Mouse (Mus musculus) ES-E14 (cell line): ENCODE results near the gene Rnf149. TPM values are rescaled to one million over a fixed set of nuclear protein-coding genes. Genes with fewer than 3 reads are reported as not detected.
"Not testable (repeated sequence)": the region's sequence is repeated elsewhere in the genome, so short reads cannot be mapped to it uniquely, and the experiment has no call there.

Experiments
- DNase-seq: peaks from one replicate; pipeline ENCODE4 v3.0.0-alpha.2; 2013; ENCODE audit warnings: low read depth, low spot score
- H3K27ac ChIP-seq: 2 replicates; pipeline ENCODE4 v1.5.1; 2012; ENCODE audit warnings: low read depth, mild to moderate bottlenecking, low read length, moderate library complexity, mixed read lengths; ENCODE audit not compliant: poor library complexity, insufficient read depth, severe bottlenecking
- H3K36me3 ChIP-seq: 2 replicates; pipeline ENCODE4 v1.6.1; 2012; ENCODE audit warnings: mild to moderate bottlenecking, low read length, moderate library complexity, mixed read lengths; ENCODE audit not compliant: control insufficient read depth, poor library complexity, insufficient read depth, severe bottlenecking
- H3K4me1 ChIP-seq, 2 experiments: fragments of 150-350 bp in 1 of 2; sonication (generic) in 1 of 2; 2 replicates each; pipeline ENCODE4 v1.6.1; 2012; ENCODE audit warnings: low read length in 2 of 2, mild to moderate bottlenecking in 1 of 2, mixed read lengths in 1 of 2; ENCODE audit not compliant: control insufficient read depth in 2 of 2, insufficient read depth in 2 of 2, poor library complexity in 1 of 2
- H3K4me3 ChIP-seq, 2 experiments: fragments of 150-350 bp in 1 of 2; sonication (generic) in 1 of 2; 2 replicates each; pipeline ENCODE4 v1.5.1; 2012; ENCODE audit warnings: low read length in 2 of 2, low read depth in 1 of 2, mild to moderate bottlenecking in 1 of 2, mixed read lengths in 1 of 2; ENCODE audit not compliant: insufficient read depth in 1 of 2, poor library complexity in 1 of 2, severe bottlenecking in 1 of 2
- H3K9ac ChIP-seq: 2 replicates; pipeline ENCODE4 v1.6.1; 2012; ENCODE audit warnings: low read depth, mild to moderate bottlenecking, low read length, mixed read lengths; ENCODE audit not compliant: poor library complexity, insufficient read depth, severe bottlenecking
- H3K9me3 ChIP-seq: fragments of 150-350 bp; sonication (generic); 2 replicates; pipeline ENCODE4 v1.6.1; 2012; ENCODE audit warnings: low read depth, mild to moderate bottlenecking, low read length; ENCODE audit not compliant: control insufficient read depth, insufficient read depth
- CHD2 ChIP-seq: IDR thresholded peaks from 2 replicates; pipeline ENCODE4 v1.6.1; 2014; ENCODE audit warnings: mild to moderate bottlenecking, low read depth, low read length, inconsistent platforms
- HCFC1 ChIP-seq: IDR thresholded peaks from 2 replicates; pipeline ENCODE4 v1.6.1; 2012; ENCODE audit warnings: low read length, inconsistent platforms, borderline replicate concordance; ENCODE audit not compliant: insufficient read depth
- MAFK ChIP-seq: IDR thresholded peaks from 2 replicates; pipeline ENCODE4 v1.6.1; 2014; ENCODE audit warnings: mild to moderate bottlenecking, low read depth, low read length, inconsistent platforms; ENCODE audit not compliant: insufficient read depth
- ZC3H11A ChIP-seq: IDR thresholded peaks from 2 replicates; pipeline ENCODE4 v1.6.1; 2012; ENCODE audit warnings: low read depth, mild to moderate bottlenecking, inconsistent platforms, low read length, borderline replicate concordance
- ZNF384 ChIP-seq: IDR thresholded peaks from 2 replicates; pipeline ENCODE4 v1.6.1; 2012; ENCODE audit warnings: low read depth, low read length, inconsistent platforms
- in situ Hi-C, 2 experiments: fragments of 600-800 bp; cut with MboI; formaldehyde crosslinking; loops; one replicate each; pipeline ENCODE4 v1.15.1; 2025; ENCODE audit warnings: low sequenced_read_pairs in 2 of 2, inconsistent platforms in 1 of 2; ENCODE audit not compliant: unreplicated experiment in 2 of 2
- total RNA-seq: library from RNA; depleted of rRNA; stranded (reverse); fragments of 300-350 nt; gene quantifications from 2 replicates; pipeline ENCODE4 v1.2.3, GENCODE M21; 2012

Gene Rnf149
- total RNA-seq, 1 experiment = 61.7 TPM

DNA sequence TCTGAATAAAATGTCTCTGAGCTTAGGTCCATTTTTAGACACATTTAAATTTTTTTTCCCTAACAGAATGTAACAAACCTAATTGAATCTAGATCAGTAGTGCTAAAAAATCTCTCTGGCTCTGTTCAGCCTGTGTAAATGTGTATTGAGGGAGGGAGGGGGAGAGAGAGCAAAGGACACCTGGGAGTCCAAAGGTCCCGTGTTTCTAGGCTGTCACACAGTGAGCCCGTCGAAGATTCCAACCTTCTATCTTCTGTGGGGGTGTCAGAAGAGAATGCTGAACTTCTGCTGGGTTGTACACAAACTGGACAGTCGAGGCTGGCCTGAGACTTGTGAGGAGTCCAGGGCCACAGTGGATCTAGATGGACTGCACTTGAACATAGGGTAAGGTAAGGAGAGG lies 14.9 kb upstream of the Rnf149 start:
- no peaks in the 10 kb centered on the region for H3K36me3 ChIP-seq
- no peak for TF ChIP-seq MAFK
- in situ Hi-C loops = no loop called here
- H3K4me1 ChIP-seq = no peaks in the 10 kb centered on the region
- no peak overlapping the region for H3K9ac ChIP-seq
- no peaks in the 10 kb centered on the region for H3K9me3 ChIP-seq
- no peak overlapping the region for H3K27ac ChIP-seq
- no peak for DNase-seq
- H3K4me3 ChIP-seq = no peak overlapping the region

- H3K9ac ChIP-seq, in situ Hi-C loops, H3K4me1 ChIP-seq, H3K9me3 ChIP-seq, H3K27ac ChIP-seq, H3K4me3 ChIP-seq, DNase-seq, H3K36me3 ChIP-seq: not testable (repeated sequence)
Observed at GRCm38 (mm10) chr1:39591557-39591956, 14.4 kb upstream of the Rnf149 start.

GRCm38 (mm10) chr1:39590193-39590592 lies 13.0 kb upstream of the Rnf149 start:
- Histone ChIP-seq H3K9me3 (no peaks in the 10 kb centered on the region), H3K9ac (no peak overlapping the region), H3K27ac (no peak overlapping the region), H3K4me3 (no peak overlapping the region), H3K36me3 (no peaks in the 10 kb centered on the region), H3K4me1 (no peaks in the 10 kb centered on the region)
- DNase-seq = no peak
- TF ChIP-seq ZNF384 = no peak
- TF ChIP-seq HCFC1 = no peak
- no peak for TF ChIP-seq MAFK
- no peak for TF ChIP-seq CHD2
- no peak for TF ChIP-seq ZC3H11A
- in situ Hi-C loops = no loop called here

GRCm38 (mm10) chr1:39585416-39585815 lies 8.2 kb upstream of the Rnf149 start:
- Histone ChIP-seq H3K4me3 (no peak overlapping the region), H3K4me1 (no peaks in the 10 kb centered on the region), H3K36me3 (no peaks in the 10 kb centered on the region), H3K9ac (no peak overlapping the region), H3K9me3 (no peaks in the 10 kb centered on the region), H3K27ac (no peak overlapping the region)
- in situ Hi-C loops = no loop called here
- no peak for DNase-seq
- no peak for TF ChIP-seq ZNF384
- TF ChIP-seq MAFK = no peak
- no peak for TF ChIP-seq HCFC1

DNA sequence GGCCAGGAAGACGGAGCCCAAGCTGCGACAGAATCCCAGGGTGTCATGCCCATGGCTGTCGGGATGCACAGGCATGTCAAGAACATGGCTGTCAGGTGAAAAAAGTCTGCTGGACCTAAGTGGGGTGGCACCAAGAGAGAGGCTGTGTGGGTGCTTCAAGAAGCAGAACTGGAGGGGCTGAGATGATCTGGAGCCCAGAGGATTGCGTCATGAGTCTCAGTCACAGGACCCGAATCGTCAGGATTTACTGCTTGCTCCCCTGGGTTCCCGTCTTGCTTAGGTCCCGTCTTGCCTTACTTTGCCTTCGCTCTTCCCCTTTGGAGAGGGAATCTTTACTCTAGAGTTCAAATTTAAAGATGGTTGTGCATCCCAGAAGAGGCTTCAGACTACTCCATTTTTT lies 6.0 kb upstream of the Rnf149 start:
- Histone ChIP-seq H3K9me3 (no peaks in the 10 kb centered on the region), H3K9ac (no peak overlapping the region), H3K4me1 (peaks cover 0 to 2% of the 10 kb centered on the region in 2 experiments; a peak in 1 of 4 replicates), H3K36me3 (no peaks in the 10 kb centered on the region), H3K4me3 (no peak overlapping the region), H3K27ac (no peak overlapping the region)
- DNase-seq = no peak
- in situ Hi-C loops = no loop called here
- TF ChIP-seq ZC3H11A (no peak), MAFK (no peak), CHD2 (no peak), HCFC1 (no peak)
